Mouse (Mus musculus) liver, embryonic 14.5 days (tissue): Measurements from ENCODE around the gene Six6. TPM values are rescaled to one million over a fixed set of nuclear protein-coding genes. Genes with fewer than 3 reads are reported as not detected.

Experiments
- ATAC-seq: fragments of 200-750 bp; cut with Nextera tagmentation; 2 replicates; pipeline ENCODE4 v1.8.0; 2017; ENCODE audit warnings: moderate number of reproducible peaks, mild to moderate bottlenecking, moderate library complexity; ENCODE audit not compliant: insufficient read depth
- DNase-seq, 3 experiments: peaks; one replicate each; pipeline ENCODE4 v3.0.0-alpha.2; 2012 to 2013; ENCODE audit warnings: low read depth in 3 of 3, low spot score in 3 of 3
- H3K27ac ChIP-seq: fragments of 300-500 bp; sonication (generic); 2 replicates; pipeline ENCODE4 v1.5.1; 2014; ENCODE audit warnings: moderate library complexity, mild to moderate bottlenecking, control low read depth, inconsistent platforms
- H3K27me3 ChIP-seq: fragments of 300-500 bp; sonication (generic); 2 replicates; pipeline ENCODE4 v1.6.1; 2014; ENCODE audit warnings: mild to moderate bottlenecking, low read length, moderate library complexity; ENCODE audit not compliant: control insufficient read depth, insufficient read depth
- H3K36me3 ChIP-seq: fragments of 300-500 bp; sonication (generic); replicated peaks from 2 replicates; pipeline ENCODE4 v1.6.1; 2014; ENCODE audit warnings: low read depth; ENCODE audit not compliant: control insufficient read depth, insufficient read depth
- H3K4me1 ChIP-seq, 2 experiments: fragments of 200-500 bp in 1 of 2; fragments of 300-500 bp in 1 of 2; sonication (generic) in 1 of 2; replicated peaks; 2 replicates each; pipeline ENCODE4 v1.6.1; 2012 to 2014; ENCODE audit warnings: antibody characterized with exemption in 1 of 2, inconsistent platforms in 1 of 2, low read length in 1 of 2; ENCODE audit not compliant: control insufficient read depth in 2 of 2, insufficient read depth in 2 of 2
- H3K4me2 ChIP-seq: fragments of 300-500 bp; sonication (generic); 2 replicates; pipeline ENCODE4 v1.6.1; 2014; ENCODE audit warnings: low read depth, mild to moderate bottlenecking, control low read depth, moderate library complexity
- H3K4me3 ChIP-seq, 2 experiments: fragments of 200-500 bp in 1 of 2; fragments of 300-500 bp in 1 of 2; sonication (generic) in 1 of 2; 2 replicates each; pipeline ENCODE4 v1.5.1; 2012 to 2014; ENCODE audit warnings: low read depth in 2 of 2, low read length in 2 of 2, mild to moderate bottlenecking in 2 of 2, control low read depth in 1 of 2, inconsistent platforms in 1 of 2, moderate library complexity in 1 of 2; ENCODE audit not compliant: insufficient read depth in 1 of 2
- H3K9ac ChIP-seq: fragments of 300-500 bp; sonication (generic); replicated peaks from 2 replicates; pipeline ENCODE4 v1.6.1; 2014; ENCODE audit warnings: mild to moderate bottlenecking, control low read depth, moderate library complexity
- H3K9me3 ChIP-seq: fragments of 300-500 bp; sonication (generic); 2 replicates; pipeline ENCODE4 v1.6.1; 2016; ENCODE audit warnings: low read length, mixed read lengths; ENCODE audit not compliant: control insufficient read depth
- CTCF ChIP-seq: IDR thresholded peaks from 2 replicates; pipeline ENCODE4 v1.5.1; 2016; ENCODE audit warnings: antibody characterized with exemption, low read depth, control low read depth
- EP300 ChIP-seq: IDR thresholded peaks from 2 replicates; pipeline ENCODE4 v1.6.1; 2016; ENCODE audit warnings: antibody characterized with exemption, low read depth
- WGBS: fragments of 180-500 bp; shearing (Covaris S2); extraction: QIAGEN DNeasy Blood & Tissue Kit; methylation state at CpG from one replicate; pipeline ENCODE4 v1.1.7; 2014; ENCODE audit not compliant: insufficient replicate concordance; 5-methylcytosine and 5-hydroxymethylcytosine counted together
- polyA plus RNA-seq, 2 experiments: library from polyadenylated mRNA; depleted of rRNA in 1 of 2; stranded (reverse) in 1 of 2; unstranded in 1 of 2; fragments of >200 nt; fragmentation: Nextera tagmentation in 1 of 2; extraction: Ambion mirVana in 1 of 2; gene quantifications; 2 replicates each; pipeline versions ENCODE4 v1.2.1 to v1.2.3; 2012 to 2014

Gene Six6
- polyA plus RNA-seq, 2 experiments, result not detected

- TF ChIP-seq CTCF (no peak), EP300 (no peak)
- no peak overlapping the region for H3K27ac ChIP-seq
- no peaks in the 10 kb centered on the region for H3K9me3 ChIP-seq
- H3K27me3 ChIP-seq, result no peaks in the 10 kb centered on the region
- no peak overlapping the region for H3K4me3 ChIP-seq
- H3K9ac ChIP-seq, result no peak overlapping the region
- H3K36me3 ChIP-seq, result no peaks in the 10 kb centered on the region
- DNase-seq (no peak), ATAC-seq (no peak)
- 52% methylated on average over 6 of the region's 6 CpGs for WGBS
- H3K4me1 ChIP-seq, result no peaks in the 10 kb centered on the region
- no peak overlapping the region for H3K4me2 ChIP-seq
These were observed 18.2 kb downstream of the Six6 start for GRCm38 (mm10) chr12:72957829-72958424.

DNA sequence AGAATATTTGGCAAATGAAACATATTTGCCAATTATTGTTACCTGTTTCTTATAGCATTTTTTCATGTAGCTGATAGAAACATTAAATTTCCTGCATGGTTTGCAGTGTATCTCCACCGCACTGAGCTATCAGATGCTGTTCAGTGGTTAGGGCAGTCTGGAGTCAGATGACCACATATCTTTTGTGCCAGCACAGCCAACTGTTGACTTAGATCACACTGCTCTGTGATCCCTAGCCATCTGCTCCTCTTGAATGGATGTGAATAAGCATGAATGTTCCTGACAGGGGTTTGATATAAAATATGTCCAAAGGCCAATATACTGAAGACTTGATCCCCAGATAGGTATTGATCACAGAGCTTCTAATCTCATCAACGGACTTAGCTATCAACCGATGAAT is 18.8 kb downstream of the Six6 start:
- ATAC-seq (no peak), DNase-seq (no peak)
- Histone ChIP-seq H3K27ac (no peak overlapping the region), H3K36me3 (no peaks in the 10 kb centered on the region), H3K4me1 (no peaks in the 10 kb centered on the region), H3K27me3 (no peaks in the 10 kb centered on the region), H3K4me3 (no peak overlapping the region), H3K4me2 (no peak overlapping the region), H3K9me3 (no peaks in the 10 kb centered on the region), H3K9ac (no peak overlapping the region)
- WGBS, result 73% methylated on average over 3 of the region's 3 CpGs
- TF ChIP-seq EP300 (no peak), CTCF (no peak)

DNA sequence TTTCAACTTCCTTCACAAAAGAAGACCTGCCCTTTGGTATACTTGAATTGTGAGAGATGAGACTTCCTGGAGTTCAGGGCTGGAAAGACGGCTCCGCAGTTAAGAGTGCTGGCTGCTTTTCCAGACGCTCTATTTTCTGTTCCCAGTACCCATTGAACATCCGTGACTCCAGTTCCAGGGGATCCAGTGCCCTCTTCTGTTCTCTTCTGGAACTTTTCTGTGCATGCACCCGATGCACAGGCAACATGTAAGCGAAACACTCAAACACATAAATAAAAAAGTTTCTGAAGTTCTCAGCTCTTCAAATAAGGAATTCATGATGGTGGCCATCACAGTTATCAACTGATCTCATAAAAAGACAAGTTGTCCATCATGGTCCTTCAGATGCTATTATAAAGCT is 23.1 kb downstream of the Six6 start:
- WGBS, result 47% methylated on average over 6 of the region's 6 CpGs
- Histone ChIP-seq H3K4me3 (no peak overlapping the region), H3K4me1 (no peaks in the 10 kb centered on the region), H3K4me2 (no peak overlapping the region), H3K27ac (no peak overlapping the region), H3K9ac (no peak overlapping the region), H3K9me3 (no peaks in the 10 kb centered on the region), H3K27me3 (no peaks in the 10 kb centered on the region), H3K36me3 (no peaks in the 10 kb centered on the region)
- ATAC-seq (no peak), DNase-seq (no peak)
- no peak for TF ChIP-seq CTCF
- TF ChIP-seq EP300, result no peak

- Histone ChIP-seq H3K27me3 (no peaks in the 10 kb centered on the region), H3K4me2 (no peak overlapping the region), H3K36me3 (no peaks in the 10 kb centered on the region), H3K4me3 (no peak overlapping the region), H3K9ac (no peak overlapping the region), H3K4me1 (no peaks in the 10 kb centered on the region), H3K27ac (no peak overlapping the region), H3K9me3 (no peaks in the 10 kb centered on the region)
- TF ChIP-seq CTCF, result no peak
- TF ChIP-seq EP300, result no peak
- 61% methylated on average over 7 of the region's 7 CpGs for WGBS
- DNase-seq (no peak), ATAC-seq (no peak)
These were observed 27.8 kb downstream of the Six6 start for GRCm38 (mm10) chr12:72967541-72967940.

- Histone ChIP-seq H3K27ac (no peak overlapping the region), H3K36me3 (no peaks in the 10 kb centered on the region), H3K4me3 (no peak overlapping the region), H3K9ac (no peak overlapping the region), H3K9me3 (no peaks in the 10 kb centered on the region), H3K4me2 (no peak overlapping the region), H3K4me1 (no peaks in the 10 kb centered on the region), H3K27me3 (no peaks in the 10 kb centered on the region)
- 43% methylated on average over 14 of the region's 14 CpGs for WGBS
- DNase-seq, result no peak
- no peak for ATAC-seq
- no peak for TF ChIP-seq EP300
- no peak for TF ChIP-seq CTCF
These were observed 30.9 kb downstream of the Six6 start for GRCm38 (mm10) chr12:72970620-72971019.
